Mouse (Mus musculus) G1E (cell line): ENCODE results near the gene Dapp1. TPM values are rescaled to one million over a fixed set of nuclear protein-coding genes. Genes with fewer than 3 reads are reported as not detected.

Experiments
- ATAC-seq: 2 replicates; pipeline ENCODE4 v1.8.0; 2016; ENCODE audit warnings: mild to moderate bottlenecking; ENCODE audit not compliant: insufficient number of reproducible peaks, poor library complexity, low FRiP score, severe bottlenecking; ENCODE audit errors: extremely low read depth
- DNase-seq: peaks from one replicate; pipeline ENCODE4 v3.0.0; 2012; ENCODE audit warnings: low spot score
- H3K27me3 ChIP-seq: 2 replicates; pipeline ENCODE4 v1.6.1; 2012; ENCODE audit warnings: mild to moderate bottlenecking, low read length, inconsistent platforms; ENCODE audit not compliant: insufficient read depth
- H3K36me3 ChIP-seq: replicated peaks from 2 replicates; pipeline ENCODE3; 2012; ENCODE audit warnings: mild to moderate bottlenecking, inconsistent platforms
- H3K4me1 ChIP-seq: 2 replicates; pipeline ENCODE4 v1.6.1; 2012; ENCODE audit warnings: low read depth, low read length, inconsistent platforms, mixed read lengths; ENCODE audit not compliant: insufficient read depth
- H3K4me3 ChIP-seq: 2 replicates; pipeline ENCODE4 v1.5.1; 2012; ENCODE audit warnings: low read depth, mild to moderate bottlenecking, inconsistent platforms, low read length, moderate library complexity, mixed read lengths
- H3K9me3 ChIP-seq: replicated peaks from 2 replicates; pipeline ENCODE4 v1.6.1; 2012; ENCODE audit warnings: inconsistent platforms
- CTCF ChIP-seq: IDR thresholded peaks from 2 replicates; pipeline ENCODE4 v1.5.1; 2012; ENCODE audit warnings: low read depth, low read length, inconsistent platforms, mixed read lengths
- GATA1 ChIP-seq: IDR thresholded peaks from 2 replicates; pipeline ENCODE4 v1.6.1; 2012; ENCODE audit warnings: borderline replicate concordance, low read length, inconsistent platforms, mixed read lengths
- GATA2 ChIP-seq: IDR thresholded peaks from 2 replicates; pipeline ENCODE4 v1.6.1; 2012; ENCODE audit warnings: low read depth, low read length, inconsistent platforms, borderline replicate concordance
- POLR2AphosphoS5 ChIP-seq: IDR thresholded peaks from 2 replicates; pipeline ENCODE4 v1.6.1; 2012; ENCODE audit warnings: low read depth, low read length, inconsistent platforms; ENCODE audit not compliant: insufficient replicate concordance
- TAL1 ChIP-seq: conservative IDR thresholded peaks from 2 replicates; pipeline ENCODE4 v1.6.1; 2012; ENCODE audit warnings: low read depth, low read length, inconsistent platforms, mixed read lengths
- polyA plus RNA-seq: library from polyadenylated mRNA; stranded (reverse); fragments of >175 nt; gene quantifications from 2 replicates; pipeline ENCODE4 v1.2.3, GENCODE M21; 2012
- total RNA-seq, 2 experiments: library from RNA; stranded (forward) in 1 of 2; stranded (reverse) in 1 of 2; fragments of 200-1000 nt in 1 of 2; fragments of >200 nt in 1 of 2; fragmentation: Nextera tagmentation in 1 of 2; gene quantifications; 2 replicates each; pipeline ENCODE4 v1.2.3; 2014 to 2017

Gene Dapp1
- total and polyA plus RNA-seq, 3 experiments = 37.2 to 441 (median 301) TPM

DNA sequence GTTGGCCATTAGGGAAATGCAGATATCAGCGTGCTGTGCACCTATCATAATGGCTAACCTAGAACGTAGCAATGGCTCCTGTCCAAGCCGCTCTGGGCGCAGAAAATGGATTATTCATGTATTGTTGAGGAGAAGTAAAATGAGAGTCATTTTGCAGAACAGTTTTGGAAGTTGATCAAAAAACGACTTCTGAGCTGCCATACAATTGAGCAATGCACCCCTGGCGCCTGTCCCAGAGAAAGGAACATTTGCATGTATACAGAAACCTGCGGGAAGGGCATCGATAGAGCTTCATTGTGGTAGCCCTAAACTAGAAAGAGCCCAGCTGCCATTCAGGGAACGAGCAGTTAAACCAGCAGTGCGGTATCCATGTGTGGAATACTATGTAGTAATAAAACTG lies 81.2 kb downstream of the Dapp1 start:
- Histone ChIP-seq H3K4me3 (no peak overlapping the region), H3K27me3 (no peaks in the 10 kb centered on the region), H3K36me3 (peaks cover 83% of the 10 kb centered on the region), H3K9me3 (no peaks in the 10 kb centered on the region), H3K4me1 (peaks cover 16% of the 10 kb centered on the region)
- no peak for ATAC-seq
- no peak for DNase-seq
- TF ChIP-seq GATA1 (no peak), GATA2 (no peak), POLR2AphosphoS5 (no peak), TAL1 (no peak), CTCF (no peak)

DNA sequence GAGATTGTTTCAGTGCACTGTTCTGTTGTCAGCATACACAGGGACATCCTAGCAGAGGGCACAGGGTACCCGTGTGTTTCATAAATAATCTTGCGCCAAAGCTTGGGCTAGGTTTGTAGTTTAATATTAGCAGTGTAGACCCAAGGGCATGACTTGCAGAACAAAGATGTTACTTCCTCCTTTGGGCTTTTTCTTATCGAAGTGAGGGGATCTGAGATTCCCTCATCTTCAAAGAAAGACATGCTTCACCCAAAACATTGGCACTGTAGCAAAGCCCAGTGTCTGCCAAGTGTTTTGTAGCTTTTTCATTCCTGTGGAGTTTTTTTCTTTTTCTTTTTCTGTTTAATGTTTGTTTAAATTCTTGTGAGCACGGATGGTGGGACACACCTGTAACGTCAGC lies 83.7 kb downstream of the Dapp1 start:
- Histone ChIP-seq H3K36me3 (peaks cover 85% of the 10 kb centered on the region), H3K9me3 (no peaks in the 10 kb centered on the region), H3K27me3 (no peaks in the 10 kb centered on the region), H3K4me3 (no peak overlapping the region), H3K4me1 (peaks cover 16% of the 10 kb centered on the region)
- ATAC-seq (no peak; the same call in 1 of the 2 replicates), DNase-seq (no peak)
- TF ChIP-seq POLR2AphosphoS5 = no peak
- TF ChIP-seq GATA2 = no peak
- no peak for TF ChIP-seq CTCF
- no peak for TF ChIP-seq GATA1
- TF ChIP-seq TAL1 = no peak

DNA sequence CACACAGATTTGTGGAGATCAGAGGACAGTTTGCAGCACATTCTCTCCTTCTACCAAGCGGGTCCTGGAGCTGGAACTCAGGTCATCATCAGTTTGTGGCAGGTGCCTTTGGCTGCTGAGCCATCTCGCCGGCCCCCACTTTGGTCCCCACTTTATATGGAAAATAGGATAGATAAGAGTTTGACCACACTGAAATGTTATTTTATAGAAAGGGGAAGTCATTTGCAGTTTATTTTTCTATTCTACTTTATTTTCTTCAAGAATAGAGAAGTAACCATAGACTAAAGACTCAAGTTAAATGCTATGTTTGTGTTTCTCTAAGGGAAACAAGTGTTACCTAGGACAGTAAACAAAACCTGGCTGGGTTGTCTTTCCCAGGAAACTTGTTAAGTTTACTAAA lies 84.5 kb downstream of the Dapp1 start:
- no peak overlapping the region for H3K4me3 ChIP-seq
- no peaks in the 10 kb centered on the region for H3K9me3 ChIP-seq
- no peak for ATAC-seq
- H3K36me3 ChIP-seq = peaks cover 84% of the 10 kb centered on the region
- DNase-seq = no peak
- TF ChIP-seq CTCF (no peak), GATA2 (no peak), TAL1 (no peak), GATA1 (no peak), POLR2AphosphoS5 (no peak)
- peaks cover 20% of the 10 kb centered on the region for H3K4me1 ChIP-seq
- H3K27me3 ChIP-seq = no peaks in the 10 kb centered on the region

DNA sequence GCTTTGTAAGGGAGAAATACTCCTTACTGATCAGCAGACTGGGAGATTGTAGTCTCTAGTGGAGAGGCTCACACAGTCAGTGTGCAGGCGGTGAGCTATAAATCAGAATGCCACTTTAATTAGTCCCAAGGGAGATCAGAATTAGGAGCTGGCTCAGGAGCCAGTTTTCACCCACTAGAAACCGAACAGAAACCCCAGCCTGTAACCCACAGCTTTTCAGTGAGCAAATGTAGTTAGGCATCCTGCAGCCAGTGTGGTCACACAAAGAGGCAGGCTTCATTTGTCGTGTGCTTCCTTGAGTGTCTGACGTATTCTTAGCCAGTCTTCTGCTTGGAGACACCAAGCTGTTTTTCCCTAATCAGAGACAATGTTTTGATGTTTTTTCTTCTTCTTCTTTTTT lies 85.0 kb downstream of the Dapp1 start:
- Histone ChIP-seq H3K4me3 (no peak overlapping the region), H3K27me3 (no peaks in the 10 kb centered on the region), H3K4me1 (peaks cover 24% of the 10 kb centered on the region), H3K9me3 (no peaks in the 10 kb centered on the region), H3K36me3 (peaks cover 82% of the 10 kb centered on the region)
- DNase-seq (no peak), ATAC-seq (no peak)
- no peak for TF ChIP-seq GATA2
- no peak for TF ChIP-seq CTCF
- no peak for TF ChIP-seq GATA1
- TF ChIP-seq TAL1 = no peak
- no peak for TF ChIP-seq POLR2AphosphoS5

DNA sequence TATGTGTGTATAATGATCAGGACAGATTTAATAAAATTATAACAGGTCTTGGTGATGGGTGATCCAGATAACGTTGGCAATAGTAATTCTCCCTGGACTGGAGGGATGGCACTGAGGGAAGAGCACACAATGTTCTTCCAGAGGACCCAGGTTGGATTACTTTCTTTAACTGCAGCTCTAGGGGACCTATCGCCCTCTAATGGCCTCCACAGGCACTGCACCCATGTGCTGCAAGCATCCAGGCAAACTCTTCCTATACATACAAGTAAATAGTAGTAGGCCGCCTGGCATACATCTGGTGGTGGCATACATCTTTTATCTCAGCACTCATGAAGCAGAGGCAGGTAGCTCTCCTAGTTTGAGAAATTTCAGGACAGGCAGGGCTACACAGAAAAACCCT lies 86.1 kb downstream of the Dapp1 start:
- Histone ChIP-seq H3K36me3 (peaks cover 76% of the 10 kb centered on the region), H3K27me3 (no peaks in the 10 kb centered on the region), H3K9me3 (no peaks in the 10 kb centered on the region), H3K4me3 (no peak overlapping the region), H3K4me1 (peaks cover 28% of the 10 kb centered on the region)
- TF ChIP-seq POLR2AphosphoS5 (no peak), GATA2 (no peak)
- ATAC-seq (no peak), DNase-seq (no peak)

DNA sequence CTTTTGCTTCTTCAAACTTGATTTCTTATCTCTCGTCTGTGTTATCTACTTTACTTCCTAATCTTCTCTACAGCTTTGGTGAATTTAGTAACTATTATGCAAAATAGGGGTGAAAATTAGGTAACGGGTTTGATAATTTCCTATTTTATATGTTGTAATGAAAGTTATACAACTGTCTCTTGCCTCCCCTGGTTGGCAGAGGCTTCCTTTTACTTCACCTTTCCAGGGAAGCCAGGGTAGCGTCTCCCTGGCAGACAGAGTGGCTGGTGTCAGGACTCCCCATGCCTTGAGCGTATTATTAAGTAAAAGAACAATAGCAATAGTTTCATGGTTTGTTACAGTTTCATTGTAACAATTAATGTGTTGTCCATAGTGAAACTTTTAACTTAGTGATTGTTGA lies 87.6 kb downstream of the Dapp1 start:
- H3K36me3 ChIP-seq = peaks cover 78% of the 10 kb centered on the region
- no peaks in the 10 kb centered on the region for H3K27me3 ChIP-seq
- ATAC-seq (no peak), DNase-seq (no peak)
- peaks cover 3% of the 10 kb centered on the region for H3K9me3 ChIP-seq
- TF ChIP-seq GATA1 (no peak), TAL1 (no peak), CTCF (no peak), POLR2AphosphoS5 (no peak), GATA2 (no peak)
- peaks cover 28% of the 10 kb centered on the region for H3K4me1 ChIP-seq
- no peak overlapping the region for H3K4me3 ChIP-seq

DNA sequence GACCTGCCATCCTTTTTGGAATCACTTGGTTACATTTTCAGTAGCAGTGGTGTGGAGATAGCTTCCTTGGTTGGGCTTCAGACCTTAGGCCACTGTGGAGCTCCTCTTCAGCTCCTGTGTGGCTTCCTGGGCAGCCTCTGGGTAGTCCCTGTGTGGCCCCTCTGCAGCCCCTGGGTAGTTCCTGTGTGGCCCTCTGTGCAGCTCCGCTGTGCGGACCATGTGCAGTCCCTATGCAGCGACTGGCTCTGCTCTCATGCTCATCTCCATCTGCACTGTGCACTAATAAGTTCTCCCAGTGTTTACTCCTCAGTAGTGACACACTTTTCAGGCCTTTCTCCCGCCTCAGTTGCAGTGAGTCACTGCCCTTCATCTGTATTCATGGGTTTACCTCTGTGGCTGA lies 89.2 kb downstream of the Dapp1 start:
- no peaks in the 10 kb centered on the region for H3K27me3 ChIP-seq
- ATAC-seq = no peak
- no peak overlapping the region for H3K4me3 ChIP-seq
- peaks cover 21% of the 10 kb centered on the region for H3K4me1 ChIP-seq
- peaks cover 3% of the 10 kb centered on the region for H3K9me3 ChIP-seq
- H3K36me3 ChIP-seq = peaks cover 76% of the 10 kb centered on the region
- DNase-seq = no peak
- TF ChIP-seq TAL1 (no peak), CTCF (no peak), GATA2 (no peak), GATA1 (no peak), POLR2AphosphoS5 (no peak)
